Mouse (Mus musculus) forebrain, embryonic 11.5 days (tissue): ENCODE measurements around the gene Pcif1. TPM values are rescaled to one million over a fixed set of nuclear protein-coding genes. Genes with fewer than 3 reads are reported as not detected.

Source experiments
- ATAC-seq: fragments of 200-750 bp; cut with Nextera tagmentation; replicated peaks from 2 replicates; pipeline ENCODE4 v1.8.0; 2017; ENCODE audit warnings: moderate TSS enrichment; ENCODE audit not compliant: low FRiP score
- DNase-seq: peaks from one replicate; pipeline ENCODE4 v3.0.0-alpha.2; 2017; ENCODE audit warnings: low spot score
- H3K27ac ChIP-seq: fragments of 300-500 bp; sonication (generic); 2 replicates; pipeline ENCODE4 v1.5.1; 2014; ENCODE audit warnings: low read depth, low read length
- H3K27me3 ChIP-seq: fragments of 300-500 bp; sonication (generic); 2 replicates; pipeline ENCODE4 v1.6.1; 2014; ENCODE audit warnings: mild to moderate bottlenecking, low read length, mixed read lengths; ENCODE audit not compliant: control insufficient read depth, insufficient read depth
- H3K36me3 ChIP-seq: fragments of 300-500 bp; sonication (generic); 2 replicates; pipeline ENCODE4 v1.6.1; 2014; ENCODE audit warnings: mild to moderate bottlenecking, low read length, moderate library complexity, mixed read lengths; ENCODE audit not compliant: control insufficient read depth, insufficient read depth
- H3K4me1 ChIP-seq: fragments of 300-500 bp; sonication (generic); replicated peaks from 2 replicates; pipeline ENCODE4 v1.6.1; 2014; ENCODE audit warnings: low read length, mixed read lengths; ENCODE audit not compliant: control insufficient read depth, insufficient read depth
- H3K4me2 ChIP-seq: fragments of 300-500 bp; sonication (generic); 2 replicates; pipeline ENCODE4 v1.6.1; 2014; ENCODE audit warnings: low read depth, mild to moderate bottlenecking, low read length, moderate library complexity, mixed read lengths; ENCODE audit not compliant: severe bottlenecking
- H3K4me3 ChIP-seq: fragments of 300-500 bp; sonication (generic); 2 replicates; pipeline ENCODE4 v1.5.1; 2014; ENCODE audit warnings: low read depth, low read length
- H3K9ac ChIP-seq: fragments of 300-500 bp; sonication (generic); 2 replicates; pipeline ENCODE4 v1.6.1; 2014; ENCODE audit warnings: low read length
- H3K9me3 ChIP-seq: fragments of 300-500 bp; sonication (generic); 2 replicates; pipeline ENCODE4 v1.6.1; 2016; ENCODE audit warnings: low read length, mixed read lengths; ENCODE audit not compliant: control insufficient read depth
- WGBS: fragments of 180-500 bp; shearing (Covaris S2); extraction: QIAGEN DNeasy Blood & Tissue Kit; methylation state at CpG from one replicate; pipeline ENCODE4 v1.1.7; 2014; 5-methylcytosine and 5-hydroxymethylcytosine counted together
- polyA plus RNA-seq: library from polyadenylated mRNA; unstranded; fragments of >200 nt; fragmentation: Nextera tagmentation; extraction: Ambion mirVana; gene quantifications from 2 replicates; pipeline ENCODE4 v1.2.1, GENCODE M21; 2014

The Pcif1 gene
- polyA plus RNA-seq, 1 experiment from 2014 or later: 84.5 TPM

- no peak for DNase-seq
- no peak for ATAC-seq
- Histone ChIP-seq H3K4me2 (no peak overlapping the region), H3K4me3 (no peak overlapping the region), H3K36me3 (peaks cover 33% of the 10 kb centered on the region), H3K27me3 (no peaks in the 10 kb centered on the region), H3K4me1 (peaks cover 9% of the 10 kb centered on the region; the same call in 1 of the 2 replicates), H3K27ac (no peak overlapping the region), H3K9me3 (peaks cover 6% of the 10 kb centered on the region; the same call in 1 of the 2 replicates), H3K9ac (no peak overlapping the region)
- WGBS: 94% methylated on average over 3 of the region's 3 CpGs
These were observed 30.0 kb downstream of the Pcif1 start for GRCm38 (mm10) chr2:164909100-164909499.

- Histone ChIP-seq H3K4me1 (peaks cover 9% of the 10 kb centered on the region; the same call in 1 of the 2 replicates), H3K4me2 (peak overlapping the region; percentile 91; the same call in 1 of the 2 replicates), H3K27ac (no peak overlapping the region; the same call in 1 of the 2 replicates), H3K27me3 (no peaks in the 10 kb centered on the region), H3K9ac (no peak overlapping the region; the same call in 1 of the 2 replicates), H3K36me3 (peaks cover 33% of the 10 kb centered on the region), H3K9me3 (peaks cover 6% of the 10 kb centered on the region; the same call in 1 of the 2 replicates), H3K4me3 (peak overlapping the region; percentile 54)
- DNase-seq (no peak), ATAC-seq (no peak)
- WGBS: 86% methylated on average over 1 of the region's 1 CpGs
These were observed 30.4 kb downstream of the Pcif1 start for GRCm38 (mm10) chr2:164909542-164909941.

GRCm38 (mm10) chr2:164910360-164911061 lies 31.4 kb downstream of the Pcif1 start:
- H3K4me1 ChIP-seq: peaks cover 9% of the 10 kb centered on the region; the same call in 1 of the 2 replicates
- H3K27me3 ChIP-seq: no peaks in the 10 kb centered on the region
- peak overlapping the region; percentile 95; the same call in 1 of the 2 replicates for H3K27ac ChIP-seq
- peak overlapping the region; percentile 96 for H3K9ac ChIP-seq
- H3K9me3 ChIP-seq: peaks cover 6% of the 10 kb centered on the region; the same call in 1 of the 2 replicates
- 7% methylated on average over 37 of the region's 37 CpGs for WGBS
- DNase-seq (no peak), ATAC-seq (peak; percentile 21)
- peaks cover 33% of the 10 kb centered on the region for H3K36me3 ChIP-seq
- H3K4me3 ChIP-seq: peak overlapping the region; percentile 54
- peak overlapping the region; percentile 91 for H3K4me2 ChIP-seq

GRCm38 (mm10) chr2:164911086-164912048 lies 32.3 kb downstream of the Pcif1 start, which contains the start of gene Zfp335:
Gene Zfp335, minus strand, starts transcription at chr2:164911757.
- H3K27me3 ChIP-seq: no peaks in the 10 kb centered on the region
- under 1% methylated on average over 88 of the region's 91 CpGs for WGBS
- peaks cover 26% of the 10 kb centered on the region for H3K36me3 ChIP-seq

GRCm38 (mm10) chr2:164912151-164912550 lies 33.0 kb downstream of the Pcif1 start:
- no peak overlapping the region; the same call in 1 of the 2 replicates for H3K27ac ChIP-seq
- peak overlapping the region; percentile 91 for H3K4me2 ChIP-seq
- H3K4me1 ChIP-seq: peaks cover 9% of the 10 kb centered on the region; the same call in 1 of the 2 replicates
- H3K9ac ChIP-seq: peak overlapping the region; percentile 96
- no peaks in the 10 kb centered on the region for H3K9me3 ChIP-seq
- ATAC-seq (peak; percentile 35), DNase-seq (peak; percentile 62)
- H3K4me3 ChIP-seq: peak overlapping the region; percentile 54
- WGBS: 21% methylated on average over 12 of the region's 12 CpGs
- H3K27me3 ChIP-seq: no peaks in the 10 kb centered on the region
- H3K36me3 ChIP-seq: peaks cover 18% of the 10 kb centered on the region

More at GRCm38 (mm10) chr2:164911086-164912048, 32.3 kb downstream of the Pcif1 start, which contains the start of gene Zfp335:
- ATAC-seq: peak; percentile 90
- Histone ChIP-seq H3K4me2 (peak within 1 kb of the TSS; percentile 91), H3K9me3 (peaks cover under 1% of the 10 kb centered on the region; the same call in 1 of the 2 replicates), H3K4me1 (peaks cover 9% of the 10 kb centered on the region; the same call in 1 of the 2 replicates), H3K9ac (peak within 1 kb of the TSS; percentile 96), H3K4me3 (peak within 1 kb of the TSS; percentile 54), H3K27ac (peak within 1 kb of the TSS; percentile 95)
- peak; percentile 97 for DNase-seq

GRCm38 (mm10) chr2:164912749-164913427 lies 33.8 kb downstream of the Pcif1 start:
- DNase-seq (no peak), ATAC-seq (no peak)
- peaks cover 11% of the 10 kb centered on the region; the same call in 1 of the 2 replicates for H3K4me1 ChIP-seq
- no peak overlapping the region; the same call in 1 of the 2 replicates for H3K4me3 ChIP-seq
- no peak overlapping the region for H3K4me2 ChIP-seq
- H3K36me3 ChIP-seq: peaks cover 11% of the 10 kb centered on the region
- H3K27me3 ChIP-seq: no peaks in the 10 kb centered on the region
- 97% methylated on average over 9 of the region's 9 CpGs for WGBS
- no peaks in the 10 kb centered on the region for H3K9me3 ChIP-seq
- no peak overlapping the region for H3K9ac ChIP-seq
- H3K27ac ChIP-seq: no peak overlapping the region

- WGBS: 98% methylated on average over 2 of the region's 2 CpGs
- no peak overlapping the region for H3K4me3 ChIP-seq
These were observed 34.3 kb downstream of the Pcif1 start for GRCm38 (mm10) chr2:164913428-164913786.

More at GRCm38 (mm10) chr2:164913428-164913786, 34.3 kb downstream of the Pcif1 start:
- no peaks in the 10 kb centered on the region for H3K27me3 ChIP-seq
- H3K36me3 ChIP-seq: peaks cover 6% of the 10 kb centered on the region
- DNase-seq (no peak), ATAC-seq (no peak)
- no peak overlapping the region for H3K27ac ChIP-seq
- H3K4me2 ChIP-seq: no peak overlapping the region
- no peak overlapping the region for H3K9ac ChIP-seq
- H3K4me1 ChIP-seq: peaks cover 11% of the 10 kb centered on the region; the same call in 1 of the 2 replicates
- H3K9me3 ChIP-seq: no peaks in the 10 kb centered on the region
